31 mouse cellular contexts compared by ENCODE assay signal in genomic region chr12:24661100-24661499, GRCm38 (mm10). TPM values are rescaled to one million over a fixed set of nuclear protein-coding genes. Genes with fewer than 3 reads are reported as not detected.
A peak's percentile ranks its signal among the peaks of the same experiment; 100 is the strongest.
DNase-seq lines count a peak whose midpoint lies in the region; ATAC-seq and TF ChIP-seq lines count a peak whose summit lies in the region.
"Had no signal": no experiment of that assay in that cellular context is flagged by ENCODE, and none has a peak within 500 bp of the region (broad histone marks: within the 10 kb centered on the region; RNA-seq: fewer than 3 reads in every experiment).

No protein-coding gene starts in this region.

- H3K4me1 ChIP-seq in heart, postnatal 0 days (ENCODE audit: control insufficient read depth, insufficient read depth): peaks cover 21% of the 10 kb centered on the region; the same call in 1 of the 2 replicates
- peaks cover 11% of the 10 kb centered on the region; the same call in 1 of the 2 replicates for H3K4me1 ChIP-seq in heart, embryonic 11.5 days (ENCODE audit: control insufficient read depth, insufficient read depth, low read length)
- H3K4me1 ChIP-seq in kidney, adult 2 months (ENCODE audit: control insufficient read depth, insufficient read depth, low read length): peaks cover 18% of the 10 kb centered on the region
- H3K4me1 ChIP-seq in kidney, embryonic 14.5 days (ENCODE audit: control insufficient read depth, insufficient read depth, low read length): 0 out of 2 replicates have a peak, but pooled peaks cover 4% of the 10 kb centered on the region
- H3K4me1 ChIP-seq: embryonic facial prominence, embryonic 12.5 days had no signal

- H3K9ac ChIP-seq in heart, postnatal 0 days (replicated peaks; ENCODE audit: low read depth, low read length): no peak overlapping the region
- H3K9ac ChIP-seq in heart, embryonic 11.5 days (ENCODE audit: low read depth, low read length): no peak overlapping the region
- H3K9ac ChIP-seq in kidney, embryonic 14.5 days (ENCODE audit: low read depth, low read length): no peak overlapping the region
- H3K9ac ChIP-seq: embryonic facial prominence, embryonic 12.5 days; heart, embryonic 15.5 days; hindbrain, embryonic 12.5 days; intestine, embryonic 15.5 days; liver, embryonic 14.5 days had no signal

- H3K4me2 ChIP-seq in heart, postnatal 0 days (ENCODE audit: low read depth, low read length): no peak overlapping the region
- H3K4me2 ChIP-seq in heart, embryonic 11.5 days: no peak overlapping the region
- H3K4me2 ChIP-seq in kidney, embryonic 14.5 days (replicated peaks; ENCODE audit: low read depth, low read length): no peak overlapping the region
- H3K4me2 ChIP-seq: embryonic facial prominence, embryonic 12.5 days; heart, embryonic 15.5 days; hindbrain, embryonic 12.5 days; intestine, embryonic 15.5 days; midbrain, embryonic 11.5 days had no signal

- no peak for TF ChIP-seq POLR2A in kidney, adult 2 months (IDR thresholded peaks at IDR 0.05; ENCODE audit: low read depth, low read length)

- H3K9me3 ChIP-seq in heart, postnatal 0 days (replicated peaks; ENCODE audit: control insufficient read depth, low read length): no peaks in the 10 kb centered on the region
- H3K9me3 ChIP-seq in heart, embryonic 11.5 days (replicated peaks; ENCODE audit: control insufficient read depth, low read length): no peaks in the 10 kb centered on the region
- H3K9me3 ChIP-seq in kidney, embryonic 14.5 days (ENCODE audit: control insufficient read depth, low read length): no peaks in the 10 kb centered on the region
- H3K9me3 ChIP-seq: embryonic facial prominence, embryonic 12.5 days; heart, embryonic 15.5 days; hindbrain, embryonic 12.5 days; intestine, embryonic 15.5 days had no signal

- peaks cover 66% of the 10 kb centered on the region for H3K36me3 ChIP-seq in heart, postnatal 0 days (replicated peaks; ENCODE audit: control insufficient read depth, insufficient read depth, low read length)
- H3K36me3 ChIP-seq in heart, embryonic 11.5 days (ENCODE audit: control insufficient read depth, insufficient read depth, low read length): peaks cover 19% of the 10 kb centered on the region; the same call in 1 of the 2 replicates
- H3K36me3 ChIP-seq in kidney, adult 2 months (ENCODE audit: control insufficient read depth, insufficient read depth, low read length): peaks cover 4% of the 10 kb centered on the region; the same call in 1 of the 2 replicates
- H3K36me3 ChIP-seq in kidney, embryonic 14.5 days (ENCODE audit: control insufficient read depth, insufficient read depth, low read length): peaks cover 41% of the 10 kb centered on the region

- whole genome bisulfite sequencing in heart, postnatal 0 days: 35% methylated on average over 4 of the region's 4 CpGs
- 82% methylated on average over 4 of the region's 4 CpGs for WGBS in heart, embryonic 11.5 days (ENCODE audit: insufficient replicate concordance)
- WGBS in kidney, adult 2 months: 28% methylated on average over 4 of the region's 4 CpGs
- WGBS in kidney, embryonic 14.5 days: 82% methylated on average over 4 of the region's 4 CpGs

- ATAC-seq in heart, postnatal 0 days (ENCODE audit: insufficient read depth, low read depth): peak; percentile 51; the same call in 1 of the 2 replicates
- no peak for ATAC-seq in heart, embryonic 11.5 days (replicated peaks; ENCODE audit: insufficient number of reproducible peaks, low FRiP score, low TSS enrichment)
- no peak for ATAC-seq in kidney, embryonic 14.5 days (ENCODE audit: low FRiP score, low TSS enrichment)
- ATAC-seq: CD4-positive, CD25-positive, alpha-beta regulatory T cell, adult 4 months; forebrain, embryonic 14.5 days; hindbrain, postnatal 0 days; intestine, embryonic 15.5 days; midbrain, embryonic 16.5 days had no signal

- H3K27ac ChIP-seq in heart, postnatal 0 days (ENCODE audit: low read depth): peak overlapping the region; percentile 32
- no peak overlapping the region for H3K27ac ChIP-seq in heart, embryonic 11.5 days (ENCODE audit: low read depth, low read length)
- peak overlapping the region; percentile 83 for H3K27ac ChIP-seq in kidney, adult 2 months (ENCODE audit: insufficient read depth, low read depth, low read length)
- no peak overlapping the region for H3K27ac ChIP-seq in kidney, embryonic 14.5 days (ENCODE audit: low read depth, low read length)
- H3K27ac ChIP-seq: embryonic facial prominence, embryonic 12.5 days; heart, embryonic 15.5 days; hindbrain, embryonic 12.5 days; hindbrain, postnatal 0 days; intestine, embryonic 15.5 days; liver, embryonic 14.5 days had no signal

- H3K4me3 ChIP-seq in heart, postnatal 0 days (ENCODE audit: low read depth, low read length): no peak overlapping the region
- no peak overlapping the region for H3K4me3 ChIP-seq in heart, embryonic 11.5 days (ENCODE audit: low read depth, low read length)
- H3K4me3 ChIP-seq in kidney, adult 2 months (ENCODE audit: insufficient read depth, low read depth, low read length): no peak overlapping the region
- no peak overlapping the region for H3K4me3 ChIP-seq in kidney, embryonic 14.5 days (ENCODE audit: low read length)
- H3K4me3 ChIP-seq: embryonic facial prominence, embryonic 12.5 days; heart, embryonic 15.5 days; hindbrain, embryonic 12.5 days; intestine, embryonic 15.5 days had no signal

- TF ChIP-seq CTCF in heart, postnatal 0 days (IDR thresholded peaks at IDR 0.05; ENCODE audit: low read depth): no peak
- no peak for TF ChIP-seq CTCF in kidney, adult 2 months (conservative IDR thresholded peaks at IDR 0.05; ENCODE audit: insufficient read depth, insufficient read length, low read depth, low read length)

- no peak for DNase-seq in heart, postnatal 0 days (ENCODE audit: low spot score)
- DNase-seq in kidney, adult 2 months: peak; percentile 84
- DNase-seq in kidney, adult 8-10 months: peak; percentile 70 to 72
- DNase-seq in kidney, postnatal 10 days: peak; percentile 68
- DNase-seq in ovary, postnatal 36 days (ENCODE audit: low spot score): no peak
- no peak for DNase-seq in thymus, postnatal 4 days
- DNase-seq: adrenal gland, postnatal 25 days; cerebellum, adult 11-12 months; cerebellum, adult 9-11 months; embryo, embryonic 11 days; gastrocnemius, postnatal 14 days; layer of hippocampus, adult 9-11 months; lung, postnatal 36 days; right cerebral cortex, adult 18-20 months; thymus, adult 2 months; thymus, postnatal 36 days had no signal

- H3K27me3 ChIP-seq in heart, postnatal 0 days (ENCODE audit: control insufficient read depth, insufficient read depth, low read length): no peaks in the 10 kb centered on the region
- H3K27me3 ChIP-seq in heart, embryonic 11.5 days (ENCODE audit: control insufficient read depth, insufficient read depth, low read length): no peaks in the 10 kb centered on the region
- no peaks in the 10 kb centered on the region for H3K27me3 ChIP-seq in kidney, adult 2 months (replicated peaks; ENCODE audit: control insufficient read depth, insufficient read depth, low read length)
- H3K27me3 ChIP-seq in kidney, embryonic 14.5 days (ENCODE audit: control insufficient read depth, insufficient read depth, low read length): no peaks in the 10 kb centered on the region
- H3K27me3 ChIP-seq: embryonic facial prominence, embryonic 12.5 days; heart, embryonic 15.5 days; hindbrain, embryonic 12.5 days; intestine, embryonic 15.5 days had no signal

- no peak for TF ChIP-seq EP300 in heart, postnatal 0 days (IDR thresholded peaks at IDR 0.05; ENCODE audit: low read depth)

RNA-seq across cellular contexts. Expression of gene Klf11, which starts 10.0 kb away (rescaled TPM):
- 37.4 and 45.5 TPM in 2 replicates for total RNA-seq in heart, postnatal 0 days (2014; rRNA removed; ENCODE audit: low replicate concordance)
- polyA plus RNA-seq in heart, postnatal 0 days (2015; fragmentation: Nextera tagmentation; extraction: Ambion mirVana): 16.5 and 25.4 TPM in 2 replicates
- 12.2 and 15.3 TPM in 2 replicates for polyA plus RNA-seq in heart, embryonic 11.5 days (2014; fragmentation: Nextera tagmentation; extraction: Ambion mirVana)
- 8.4 and 8.5 TPM in 2 replicates for polyA plus RNA-seq in kidney, adult 2 months (2012; rRNA removed)
- 6.2 and 11.9 TPM in 2 replicates for polyA plus RNA-seq in kidney, embryonic 14.5 days (2014; fragmentation: Nextera tagmentation; extraction: Ambion mirVana)

RNA-seq across cellular contexts. Expression of gene Cys1, which starts 20.5 kb away (rescaled TPM):
- total RNA-seq in heart, postnatal 0 days (2014; rRNA removed; ENCODE audit: low replicate concordance): 2.5 and 3.8 TPM in 2 replicates
- 0.85 and 0.89 TPM in 2 replicates for polyA plus RNA-seq in heart, postnatal 0 days (2015; fragmentation: Nextera tagmentation; extraction: Ambion mirVana)
- 0.66 TPM in 2 replicates for polyA plus RNA-seq in heart, embryonic 11.5 days (2014; fragmentation: Nextera tagmentation; extraction: Ambion mirVana)
- polyA plus RNA-seq in kidney, adult 2 months (2012; rRNA removed): 71.1 and 93.2 TPM in 2 replicates
- 10.7 and 11.8 TPM in 2 replicates for polyA plus RNA-seq in kidney, embryonic 14.5 days (2014; fragmentation: Nextera tagmentation; extraction: Ambion mirVana)
- total RNA-seq: granulocyte monocyte progenitor cell, adult 5-6 weeks; megakaryocyte, adult 5-6 weeks; neutrophil, adult 5-6 weeks had no signal
- polyA plus RNA-seq: CD4-positive, CD25-positive, alpha-beta regulatory T cell, adult 4 months had no signal

RNA-seq across cellular contexts. Expression of gene Rrm2, which starts 46.9 kb away (rescaled TPM):
- 76.8 and 78.0 TPM in 2 replicates for total RNA-seq in heart, postnatal 0 days (2014; rRNA removed; ENCODE audit: low replicate concordance)
- polyA plus RNA-seq in heart, postnatal 0 days (2015; fragmentation: Nextera tagmentation; extraction: Ambion mirVana): 81.8 and 90.3 TPM in 2 replicates
- polyA plus RNA-seq in heart, embryonic 11.5 days (2014; fragmentation: Nextera tagmentation; extraction: Ambion mirVana): 211 and 229 TPM in 2 replicates
- 1.3 and 1.6 TPM in 2 replicates for polyA plus RNA-seq in kidney, adult 2 months (2012; rRNA removed)
- 206 and 236 TPM in 2 replicates for polyA plus RNA-seq in kidney, embryonic 14.5 days (2014; fragmentation: Nextera tagmentation; extraction: Ambion mirVana)

Comparison
In these comparisons a context has a peak if more than half of its experiments do, and no peak if none do; other contexts are left out.
1. H3K27ac ChIP-seq: peak in heart, postnatal 0 days (single experiment) and kidney, adult 2 months (single experiment); none in heart, embryonic 11.5 days (single experiment) and kidney, embryonic 14.5 days (single experiment).
2. RNA of gene Rrm2, which starts 46.9 kb away (polyA plus RNA-seq): 206 to 236 TPM in kidney, embryonic 14.5 days, 211 to 229 TPM in heart, embryonic 11.5 days and 81.8 to 90.3 TPM in heart, postnatal 0 days; 1.3 to 1.6 TPM in kidney, adult 2 months; every median in the first group is over 10 times any median in the second.
3. DNase-seq: peak in kidney, adult 2 months (single experiment), kidney, adult 8-10 months (2 of 2) and kidney, postnatal 10 days (single experiment); none in heart, postnatal 0 days (single experiment), ovary, postnatal 36 days (single experiment) and thymus, postnatal 4 days (single experiment).